Mouse (Mus musculus) myocyte (in vitro differentiated cells): ENCODE results near the gene Ptprm. TPM values are rescaled to one million over a fixed set of nuclear protein-coding genes. Genes with fewer than 3 reads are reported as not detected.

Source experiments
- H3K27me3 ChIP-seq: one replicate; pipeline ENCODE4 v1.6.1; 2011; ENCODE audit not compliant: control insufficient read depth, insufficient read depth, insufficient read length
- H3K36me3 ChIP-seq: one replicate; pipeline ENCODE4 v1.6.1; 2011; ENCODE audit not compliant: control insufficient read depth, insufficient read depth
- H3K4me2 ChIP-seq: one replicate; pipeline ENCODE4 v1.6.1; 2011; ENCODE audit warnings: low read depth, control low read depth
- H3K4me3 ChIP-seq: one replicate; pipeline ENCODE4 v1.5.1; 2011; ENCODE audit warnings: mild to moderate bottlenecking, control low read depth, moderate library complexity
- H3K79me2 ChIP-seq: one replicate; pipeline ENCODE4 v1.6.1; 2011; ENCODE audit not compliant: control insufficient read depth, insufficient read depth
- H3ac ChIP-seq: one replicate; pipeline ENCODE4 v1.6.1; 2011; ENCODE audit not compliant: control insufficient read depth, insufficient read length
- CEBPB ChIP-seq: IDR thresholded peaks from 2 replicates; pipeline ENCODE4 v1.6.1; 2011; ENCODE audit warnings: mild to moderate bottlenecking, moderate library complexity; ENCODE audit not compliant: poor library complexity, insufficient read depth, severe bottlenecking
- E2F4 ChIP-seq: IDR thresholded peaks from one replicate; pipeline ENCODE4 v1.6.1; 2011; ENCODE audit warnings: mild to moderate bottlenecking, control low read depth, moderate library complexity; ENCODE audit not compliant: insufficient read depth
- MAX ChIP-seq: IDR thresholded peaks from one replicate; pipeline ENCODE4 v1.6.1; 2011; ENCODE audit warnings: low read depth, mild to moderate bottlenecking, control low read depth
- MYOD1 ChIP-seq, 3 experiments: IDR thresholded peaks; one replicate each; pipeline ENCODE4 v1.6.1; 2011; ENCODE audit warnings: control low read depth in 2 of 3, low read depth in 2 of 3, mild to moderate bottlenecking in 2 of 3, moderate library complexity in 1 of 3; ENCODE audit not compliant: insufficient read length in 2 of 3, control insufficient read depth in 1 of 3
- MYOG ChIP-seq, 3 experiments: IDR thresholded peaks; one replicate each; pipeline ENCODE4 v1.6.1; 2011; ENCODE audit warnings: control low read depth in 2 of 3, low read depth in 2 of 3, mild to moderate bottlenecking in 2 of 3; ENCODE audit not compliant: insufficient read length in 2 of 3, control insufficient read depth in 1 of 3, insufficient read depth in 1 of 3
- POLR2A ChIP-seq: IDR thresholded peaks from one replicate; pipeline ENCODE4 v1.6.1; 2011; ENCODE audit warnings: low read depth, mild to moderate bottlenecking, control low read depth, moderate library complexity; ENCODE audit not compliant: insufficient read length
- POLR2AphosphoS2 ChIP-seq: IDR thresholded peaks from one replicate; pipeline ENCODE4 v1.6.1; 2011; ENCODE audit warnings: low read depth, control low read depth; ENCODE audit not compliant: insufficient read length
- REST ChIP-seq: IDR thresholded peaks from one replicate; pipeline ENCODE4 v1.6.1; 2011; ENCODE audit warnings: mild to moderate bottlenecking, control low read depth, moderate library complexity; ENCODE audit not compliant: insufficient read depth, insufficient read length
- SRF ChIP-seq: IDR thresholded peaks from one replicate; pipeline ENCODE4 v1.6.1; 2011; ENCODE audit warnings: low read depth; ENCODE audit not compliant: control insufficient read depth, insufficient read length
- TCF12 ChIP-seq: IDR thresholded peaks from one replicate; pipeline ENCODE4 v1.6.1; 2011; ENCODE audit warnings: mild to moderate bottlenecking, control low read depth; ENCODE audit not compliant: poor library complexity, insufficient read depth, severe bottlenecking
- TCF3 ChIP-seq: IDR thresholded peaks from one replicate; pipeline ENCODE4 v1.6.1; 2011; ENCODE audit warnings: low read depth, control low read depth; ENCODE audit not compliant: insufficient read length
- USF1 ChIP-seq: IDR thresholded peaks from one replicate; pipeline ENCODE4 v1.6.1; 2011; ENCODE audit warnings: low read depth, mild to moderate bottlenecking, control low read depth, moderate library complexity
- polyA plus RNA-seq: library from polyadenylated mRNA; unstranded; fragments of >200 nt; fragmentation: generic; extraction: Trizol; gene quantifications from one replicate; pipeline ENCODE4 v1.2.1, GENCODE M21; 2012; ENCODE audit warnings: missing spikeins

Ptprm gene
- polyA plus RNA-seq, 1 experiment = 6.5 TPM

DNA sequence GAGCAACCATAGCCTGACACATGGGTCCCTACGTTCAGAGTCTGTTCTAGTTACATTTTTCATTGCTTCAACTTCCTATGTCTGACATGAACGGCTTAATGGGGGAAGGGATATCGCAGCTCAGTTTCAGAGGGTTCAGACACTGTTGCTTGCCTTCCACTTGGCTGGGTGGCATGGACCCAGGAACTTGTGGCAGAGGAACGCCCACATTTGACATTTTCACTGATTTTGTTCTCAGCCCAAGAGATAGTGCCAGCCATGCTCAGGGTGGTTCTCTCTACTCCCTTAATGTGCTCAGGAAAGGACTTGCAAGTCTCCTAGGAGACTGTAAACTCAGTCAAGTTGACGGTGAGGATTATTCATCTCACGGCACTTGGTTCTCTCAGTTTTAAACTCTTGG lies 588.1 kb downstream of the Ptprm start:
- H3K4me3 ChIP-seq = no peak overlapping the region
- H3K79me2 ChIP-seq = no peaks in the 10 kb centered on the region
- no peak overlapping the region for H3ac ChIP-seq
- no peaks in the 10 kb centered on the region for H3K27me3 ChIP-seq
- no peak overlapping the region for H3K4me2 ChIP-seq
- TF ChIP-seq POLR2A (no peak), CEBPB (no peak), POLR2AphosphoS2 (no peak), TCF3 (no peak), TCF12 (no peak), E2F4 (no peak), SRF (no peak), MAX (no peak), MYOD1 (IDR thresholded peaks at IDR 0.05; ENCODE audit: control insufficient read depth in 1 of 3, insufficient read length in 2 of 3, low read depth in 2 of 3) (no peak), REST (no peak)
- no peaks in the 10 kb centered on the region for H3K36me3 ChIP-seq

DNA sequence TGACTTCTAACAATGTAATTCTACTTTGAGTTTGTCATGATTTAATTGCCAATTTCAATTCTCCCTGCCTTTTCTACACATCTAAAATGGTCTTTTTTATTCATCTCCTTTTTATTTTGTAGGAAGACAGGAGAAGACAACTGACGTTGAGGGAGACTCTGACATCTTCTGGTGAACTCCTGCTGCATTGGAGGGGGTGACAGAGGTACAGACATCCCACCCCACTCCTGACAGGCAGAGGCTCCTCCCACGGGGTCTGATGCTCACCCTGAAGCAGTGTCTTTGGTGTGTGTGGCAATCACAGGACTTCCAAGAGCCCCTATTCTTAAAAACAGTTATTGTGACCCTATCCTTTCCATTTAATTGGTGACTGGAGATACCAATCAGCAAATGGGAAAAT lies 589.8 kb downstream of the Ptprm start:
- H3K4me3 ChIP-seq = no peak overlapping the region
- no peaks in the 10 kb centered on the region for H3K36me3 ChIP-seq
- TF ChIP-seq CEBPB = no peak
- TF ChIP-seq TCF3 = no peak
- TF ChIP-seq MYOG (IDR thresholded peaks at IDR 0.05; ENCODE audit: control insufficient read depth in 1 of 3, insufficient read depth in 1 of 3, insufficient read length in 2 of 3, low read depth in 2 of 3) = no peak
- TF ChIP-seq POLR2A = no peak
- no peak for TF ChIP-seq TCF12
- TF ChIP-seq MYOD1 (IDR thresholded peaks at IDR 0.05; ENCODE audit: control insufficient read depth in 1 of 3, insufficient read length in 2 of 3, low read depth in 2 of 3) = no peak
- no peak for TF ChIP-seq MAX
- no peak for TF ChIP-seq E2F4
- TF ChIP-seq REST = no peak
- no peak for TF ChIP-seq POLR2AphosphoS2
- no peak for TF ChIP-seq USF1
- TF ChIP-seq SRF = no peak
- H3ac ChIP-seq = no peak overlapping the region
- no peaks in the 10 kb centered on the region for H3K79me2 ChIP-seq
- H3K4me2 ChIP-seq = no peak overlapping the region
- no peaks in the 10 kb centered on the region for H3K27me3 ChIP-seq

DNA sequence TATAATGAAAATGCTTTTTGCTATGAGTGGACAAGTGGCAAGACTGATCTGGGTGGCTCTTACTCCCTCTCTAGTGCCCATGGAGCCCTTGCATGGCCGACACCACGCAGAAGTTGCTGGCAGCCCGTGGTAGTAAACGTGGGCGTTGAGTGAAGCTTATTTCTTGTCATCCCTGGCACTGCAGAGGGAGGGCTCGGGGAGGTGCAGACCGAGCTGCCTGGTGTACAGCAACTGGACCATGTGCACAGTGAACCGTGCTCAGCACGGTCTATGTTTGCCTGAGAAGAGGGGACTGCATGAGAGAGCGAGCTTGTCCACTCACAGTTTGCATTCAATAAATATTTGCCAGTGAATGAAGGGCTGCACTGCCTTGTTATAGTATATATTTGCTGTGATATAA lies 591.5 kb downstream of the Ptprm start:
- H3K79me2 ChIP-seq = no peaks in the 10 kb centered on the region
- no peak overlapping the region for H3K4me2 ChIP-seq
- H3ac ChIP-seq = no peak overlapping the region
- TF ChIP-seq SRF (no peak), E2F4 (no peak), POLR2A (no peak), MAX (no peak), REST (no peak), MYOD1 (IDR thresholded peaks at IDR 0.05; ENCODE audit: control insufficient read depth in 1 of 3, insufficient read length in 2 of 3, low read depth in 2 of 3) (no peak), POLR2AphosphoS2 (no peak), TCF3 (no peak), CEBPB (no peak), MYOG (IDR thresholded peaks at IDR 0.05; ENCODE audit: control insufficient read depth in 1 of 3, insufficient read depth in 1 of 3, insufficient read length in 2 of 3, low read depth in 2 of 3) (no peak), USF1 (no peak), TCF12 (no peak)
- no peaks in the 10 kb centered on the region for H3K36me3 ChIP-seq
- no peak overlapping the region for H3K4me3 ChIP-seq
- H3K27me3 ChIP-seq = no peaks in the 10 kb centered on the region

DNA sequence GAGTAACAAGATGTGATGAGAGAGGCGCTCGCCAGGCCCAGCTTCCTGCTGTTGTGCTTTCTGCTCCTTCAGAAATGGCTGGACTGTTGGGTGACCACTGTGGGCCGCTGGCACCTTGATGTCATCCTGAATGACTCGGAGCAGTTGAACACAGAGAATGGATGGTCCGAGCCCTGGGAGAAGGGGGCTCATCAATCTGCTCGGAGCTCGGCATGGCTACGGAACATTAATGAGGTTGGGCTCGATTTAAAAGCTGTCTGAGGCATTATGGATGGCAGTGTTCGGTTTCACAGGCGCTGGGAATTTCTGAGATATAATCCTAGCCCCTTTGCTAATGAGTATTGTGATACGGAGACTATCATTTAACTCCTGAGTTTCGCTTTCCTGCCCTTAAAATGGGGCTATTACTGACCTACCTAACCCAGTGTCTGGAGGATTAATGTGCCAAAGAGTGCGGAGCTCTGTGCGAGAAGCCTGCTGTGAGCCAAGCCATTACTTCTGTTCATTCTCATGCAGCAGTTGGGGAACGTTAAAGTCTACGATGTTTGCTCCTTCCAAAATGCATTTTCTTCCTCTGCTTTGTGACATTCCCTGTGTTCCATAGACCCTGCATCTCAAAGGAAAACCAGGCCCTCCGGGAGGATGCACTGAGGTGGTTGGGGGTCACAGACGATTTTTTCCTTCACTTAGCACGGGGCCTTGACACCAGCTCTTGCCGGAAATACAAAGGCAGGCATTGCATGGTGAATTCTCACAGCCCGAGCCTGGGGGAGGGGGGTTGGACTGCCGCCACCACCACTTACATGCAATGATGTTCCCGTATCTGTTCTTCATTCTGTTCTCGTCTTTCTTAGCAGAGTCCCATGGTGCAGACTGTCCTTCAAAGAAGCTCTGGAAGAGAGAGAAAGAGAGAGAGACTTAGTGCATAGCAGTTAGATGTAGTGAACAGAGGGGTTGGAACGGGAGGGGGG lies 592.6 kb downstream of the Ptprm start:
- H3ac ChIP-seq = no peak overlapping the region
- H3K27me3 ChIP-seq = no peaks in the 10 kb centered on the region
- H3K79me2 ChIP-seq = no peaks in the 10 kb centered on the region
- H3K36me3 ChIP-seq = no peaks in the 10 kb centered on the region
- TF ChIP-seq MYOD1 (IDR thresholded peaks at IDR 0.05; ENCODE audit: control insufficient read depth in 1 of 3, insufficient read length in 2 of 3, low read depth in 2 of 3) = no peak
- TF ChIP-seq TCF12 = no peak
- TF ChIP-seq CEBPB = no peak
- no peak for TF ChIP-seq MAX
- TF ChIP-seq TCF3 = no peak
- no peak for TF ChIP-seq SRF
- no peak for TF ChIP-seq USF1
- no peak for TF ChIP-seq MYOG (IDR thresholded peaks at IDR 0.05; ENCODE audit: control insufficient read depth in 1 of 3, insufficient read depth in 1 of 3, insufficient read length in 2 of 3, low read depth in 2 of 3)
- TF ChIP-seq POLR2A = no peak
- TF ChIP-seq POLR2AphosphoS2 = no peak
- TF ChIP-seq REST = no peak
- TF ChIP-seq E2F4 = no peak
- no peak overlapping the region for H3K4me3 ChIP-seq
- no peak overlapping the region for H3K4me2 ChIP-seq
